Mouse (Mus musculus): ENCODE measurements around the gene Arhgap1. TPM values are rescaled to one million over a fixed set of nuclear protein-coding genes. Genes with fewer than 3 reads are reported as not detected.
A peak's percentile ranks its signal among the peaks of the same experiment; 100 is the strongest.

Arhgap1 gene
- total RNA-seq, 2 experiments from 2014 or later, result 22.1 to 26.5 TPM

DNA sequence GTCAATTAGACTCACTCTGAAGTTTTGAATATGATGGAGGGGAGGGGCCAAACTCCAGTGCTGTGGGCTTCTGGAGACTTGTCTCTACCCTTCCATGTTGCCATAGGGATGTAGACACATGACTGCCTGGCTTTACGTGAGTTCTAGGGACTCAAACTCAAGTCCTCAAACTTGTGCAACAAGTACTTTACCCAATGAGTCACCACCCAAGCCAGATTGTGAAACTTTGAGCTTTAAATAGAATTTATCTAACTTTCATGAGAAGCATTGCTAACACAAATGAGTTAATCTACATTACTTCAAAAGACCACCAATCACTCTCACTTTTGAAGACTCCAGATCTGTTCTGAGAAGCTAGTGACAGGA lies 46.5 kb downstream of the Arhgap1 start:
- DNase-seq, result peak; percentile 20 to 43

DNA sequence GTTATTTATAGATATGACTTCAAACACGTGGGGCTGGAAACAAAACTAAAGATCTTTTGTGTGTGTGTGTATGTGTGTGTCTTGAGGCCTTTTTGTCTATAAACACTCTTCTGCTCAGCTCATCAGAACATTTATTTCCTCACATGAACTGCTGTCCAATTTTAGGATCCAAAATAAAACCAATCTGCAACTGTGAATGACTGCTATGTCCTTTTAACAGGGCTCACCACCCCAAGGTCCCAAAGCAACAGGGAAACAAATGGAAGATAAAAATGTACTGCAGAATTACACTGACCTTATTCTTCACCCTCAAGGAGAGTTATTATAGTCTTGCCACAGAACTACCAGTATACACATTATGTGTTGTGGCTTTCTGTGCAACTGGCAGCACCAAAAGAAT lies 49.6 kb downstream of the Arhgap1 start:
- peak; percentile 14 to 29 for DNase-seq

DNA sequence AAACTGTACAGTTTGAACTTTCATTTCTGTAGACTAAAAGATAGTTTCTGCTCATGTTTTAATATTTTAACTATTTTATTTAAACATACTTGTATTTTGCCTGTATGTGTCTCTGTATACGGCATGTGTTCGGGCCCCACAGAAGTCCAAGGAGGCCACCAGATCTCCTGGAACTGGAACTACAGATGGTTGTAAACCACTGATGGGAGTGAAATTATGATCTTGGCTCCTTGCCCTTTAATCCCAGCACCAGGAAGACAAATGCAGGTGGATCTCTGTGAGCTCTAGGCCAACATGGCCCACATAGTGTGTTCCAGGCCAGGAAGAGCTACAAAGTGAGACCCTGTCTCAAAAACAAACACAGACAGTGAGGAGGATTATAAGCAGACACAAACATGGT lies 51.7 kb downstream of the Arhgap1 start:
- DNase-seq, result no peak

DNA sequence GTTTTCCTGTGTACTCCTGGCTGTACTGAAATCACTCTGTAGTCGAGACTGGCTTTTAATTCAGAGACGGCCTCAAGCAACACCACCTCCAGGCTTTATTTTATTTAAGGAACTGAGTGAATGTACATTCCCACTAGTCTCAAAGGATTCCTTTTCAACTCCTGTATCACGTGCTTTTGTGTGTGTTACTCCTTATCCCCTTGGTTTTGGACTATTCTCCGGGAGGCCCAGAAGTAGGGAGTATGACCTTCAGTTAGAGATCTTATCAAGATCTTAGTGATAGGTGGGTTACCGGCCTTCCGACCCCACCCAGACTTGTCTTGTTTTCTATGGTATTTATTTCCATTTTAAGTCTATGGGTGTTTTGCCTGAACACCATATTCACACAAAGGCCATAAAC lies 56.1 kb downstream of the Arhgap1 start:
- DNase-seq, result no peak

DNA sequence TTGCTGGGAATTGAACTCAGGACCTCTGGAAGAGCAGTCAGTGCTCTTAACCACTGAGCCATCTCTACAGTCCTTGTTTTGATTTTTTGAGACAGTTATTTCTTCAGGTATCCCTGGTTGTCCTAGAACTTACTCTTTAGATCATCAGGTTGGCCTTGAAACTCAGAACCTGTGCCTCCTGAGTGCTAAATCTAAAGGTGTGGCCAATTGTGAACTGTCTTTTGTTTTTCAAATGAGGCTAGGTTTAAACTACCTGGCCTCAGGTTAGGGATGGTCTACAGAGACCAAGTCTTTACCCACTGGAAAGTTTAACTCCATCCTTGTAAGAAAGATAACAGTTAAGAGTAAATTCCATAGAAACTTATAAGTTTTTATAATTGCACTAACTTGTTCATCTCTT lies 56.8 kb downstream of the Arhgap1 start:
- no peak for DNase-seq

DNA sequence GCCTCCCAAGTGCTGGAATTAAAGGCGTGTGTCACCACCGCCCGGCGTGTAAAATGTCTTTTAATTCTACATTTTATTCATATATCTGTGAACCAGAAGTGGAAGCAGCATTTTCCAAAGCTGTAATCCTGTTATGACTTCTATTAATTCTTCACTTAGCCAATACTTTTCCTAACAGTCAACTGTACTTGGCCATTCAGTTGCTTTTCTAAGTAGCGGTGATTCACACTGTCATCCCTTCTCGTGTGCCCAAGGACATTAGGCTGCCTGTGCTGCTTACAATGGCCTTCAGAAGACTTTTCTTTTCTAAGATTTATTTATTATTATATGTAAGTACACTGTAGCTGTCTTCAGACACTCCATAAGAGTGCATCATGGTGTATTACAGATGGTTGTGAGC lies 58.7 kb downstream of the Arhgap1 start:
- DNase-seq, result no peak

DNA sequence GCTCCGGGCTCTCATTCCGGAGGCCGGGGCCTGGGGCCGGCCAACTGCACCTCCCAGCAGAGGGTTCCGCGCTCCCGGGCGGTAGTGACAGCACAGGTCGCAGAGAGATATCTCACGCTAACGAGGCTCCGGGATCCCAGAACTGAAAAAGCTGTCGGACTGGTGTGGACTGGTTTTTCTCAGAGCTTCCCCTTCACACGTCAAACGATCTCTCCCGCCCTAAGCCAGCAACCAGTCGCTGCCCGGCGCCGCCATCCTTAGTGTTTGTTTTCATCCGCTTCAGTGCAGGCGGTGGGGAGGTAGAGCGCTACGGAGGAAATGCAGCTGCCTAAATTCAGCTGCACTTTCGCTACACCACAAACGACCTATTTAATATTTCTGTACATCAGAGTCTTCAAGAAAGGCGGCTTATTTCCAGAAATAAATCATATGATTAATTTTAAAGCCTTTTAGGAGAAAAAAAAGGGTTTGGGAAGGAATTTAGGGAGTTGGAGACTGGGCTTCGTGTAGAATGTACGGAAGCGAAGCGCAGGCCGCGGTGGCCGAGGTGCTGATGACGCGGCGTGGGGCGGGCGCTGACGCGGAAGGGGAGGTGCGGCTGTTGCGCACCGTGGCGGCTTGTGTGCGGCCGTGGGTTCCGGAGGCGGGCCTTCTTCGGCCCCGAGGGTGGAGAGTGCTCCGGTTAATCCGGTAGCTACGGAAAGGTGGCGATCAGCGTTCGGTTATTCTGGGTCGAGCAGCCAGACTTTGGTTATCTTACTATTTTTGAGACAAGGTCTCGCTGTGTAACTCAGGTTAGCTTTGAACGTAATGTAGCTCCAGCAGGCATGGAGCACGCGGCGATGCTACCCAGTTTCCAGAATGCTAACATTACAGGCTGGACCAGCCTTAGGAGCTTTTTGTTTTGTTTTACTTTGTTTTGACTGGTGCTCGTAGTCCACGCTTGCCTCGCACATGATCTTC lies 60.9 kb downstream of the Arhgap1 start, which contains the start of the genes Atg13 and Harbi1:
Gene Atg13, minus strand, starts transcription at position 305 of the 963 bp plus-strand sequence.
Gene Harbi1, plus strand, starts transcription at position 581 of the 963 bp plus-strand sequence.
- peak; percentile 94 to 95 for DNase-seq

DNA sequence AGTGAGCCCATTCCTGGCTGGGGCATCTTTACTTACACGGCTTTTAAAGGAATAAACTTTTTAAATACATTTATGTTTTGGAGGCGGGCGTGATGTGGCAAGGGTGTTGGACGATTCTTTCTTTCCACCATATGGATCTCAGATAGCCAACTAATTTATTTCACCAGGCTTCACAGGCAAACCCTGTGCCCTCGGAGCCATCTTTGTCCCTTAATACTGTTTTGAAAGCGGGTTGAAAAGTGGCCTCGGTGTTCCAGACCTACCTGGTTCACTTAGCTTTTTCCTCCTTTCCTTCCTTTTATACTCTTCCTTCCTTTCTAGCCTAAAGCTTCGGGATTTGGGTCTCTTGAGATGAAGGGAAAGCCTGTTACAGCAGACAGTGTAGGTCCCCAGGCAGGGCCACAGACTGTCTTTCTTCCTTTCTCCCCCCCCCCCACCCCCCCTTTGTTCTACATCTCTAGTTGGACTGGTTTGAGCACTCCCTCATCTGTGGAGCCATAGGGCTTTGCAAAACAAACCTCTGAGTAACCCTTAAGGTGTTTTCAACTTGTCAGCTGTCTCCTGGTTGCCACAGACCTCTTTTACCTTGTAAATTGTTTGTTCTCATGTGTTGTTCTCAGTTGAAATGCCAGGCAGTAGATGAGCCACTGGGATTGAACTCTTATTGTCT lies 61.7 kb downstream of the Arhgap1 start:
- DNase-seq, result no peak

DNA sequence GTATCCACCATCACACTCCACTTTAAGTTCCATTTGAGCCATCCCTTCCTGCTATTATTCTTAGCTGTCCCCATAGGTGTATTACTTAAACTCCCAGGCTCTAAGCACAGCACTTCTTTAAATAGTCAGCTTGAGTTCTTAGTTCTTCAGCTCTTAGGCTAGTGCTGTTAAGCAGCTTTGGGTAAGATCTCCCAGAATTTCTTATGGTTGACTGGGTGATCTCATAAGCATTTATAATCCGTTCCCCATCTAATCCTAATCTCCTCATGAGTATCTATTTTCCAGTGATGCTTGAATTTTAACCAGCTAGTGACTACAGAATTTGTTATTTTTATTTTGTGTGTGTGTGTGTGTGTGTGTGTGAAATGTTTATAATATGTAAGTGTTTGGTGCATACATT lies 65.3 kb downstream of the Arhgap1 start:
- DNase-seq, result no peak

DNA sequence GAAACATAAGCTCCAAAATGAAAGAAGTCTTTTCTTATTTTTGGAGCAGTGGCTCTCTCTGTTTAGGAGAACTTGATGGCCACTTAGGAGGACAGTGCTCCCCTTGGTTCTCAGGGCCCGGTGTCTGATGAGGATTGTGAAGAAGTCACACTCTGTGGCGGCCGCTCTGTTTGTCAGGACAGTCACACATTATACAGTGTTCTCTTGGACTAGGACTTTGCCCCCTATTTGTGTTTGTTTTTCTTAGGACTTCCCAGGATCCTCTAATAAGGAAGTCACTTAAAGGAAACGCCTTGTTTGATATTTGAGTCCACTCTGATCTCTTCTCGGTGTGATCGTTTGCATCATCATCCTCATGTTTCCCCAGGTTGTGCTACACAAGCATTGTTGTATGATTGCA lies 68.6 kb downstream of the Arhgap1 start:
- DNase-seq, result no peak

Other genes starting within 250 kb of the Arhgap1 start
- gene 1110051M20Rik, start 205.2 kb upstream of the Arhgap1 start, total RNA-seq (2021), result 10 to 100 TPM in 1 of 2 experiments, 1 to 10 TPM in 1; 7.7 to 14.7 TPM
- 10 to 100 TPM in 1 of 2 experiments, 1 to 10 TPM in 1; 9.4 to 10.4 TPM for gene Lrp4, start 192.3 kb upstream of the Arhgap1 start, total RNA-seq (2021)
- gene Ckap5, start 123.1 kb upstream of the Arhgap1 start, total RNA-seq (2021), result 10 to 100 TPM; 49.1 to 50.4 TPM
- not detected for gene F2, start 13.4 kb upstream of the Arhgap1 start, total RNA-seq (2021)
- gene Zfp408, start 69 bp upstream of the Arhgap1 start, total RNA-seq (2021), result 1 to 10 TPM; 3.6 to 4.6 TPM
- 10 to 100 TPM; 49.7 to 53.9 TPM for gene Atg13, start 60.7 kb downstream of the Arhgap1 start, total RNA-seq (2021)
- 1 to 10 TPM; 8.0 to 8.4 TPM for gene Harbi1, start 61.0 kb downstream of the Arhgap1 start, total RNA-seq (2021)
- 10 to 100 TPM; 14.5 to 16.6 TPM for gene Ambra1, start 80.3 kb downstream of the Arhgap1 start, total RNA-seq (2021)

Measured in heart, adult 18-20 months (tissue).